Mouse (Mus musculus) myocyte (in vitro differentiated cells): Measurements from ENCODE around the gene Aff1. TPM values are rescaled to one million over a fixed set of nuclear protein-coding genes. Genes with fewer than 3 reads are reported as not detected.

Experiments
- H3K27me3 ChIP-seq: one replicate; pipeline ENCODE4 v1.6.1; 2011; ENCODE audit not compliant: control insufficient read depth, insufficient read depth, insufficient read length
- H3K36me3 ChIP-seq: one replicate; pipeline ENCODE4 v1.6.1; 2011; ENCODE audit not compliant: control insufficient read depth, insufficient read depth
- H3K4me2 ChIP-seq: one replicate; pipeline ENCODE4 v1.6.1; 2011; ENCODE audit warnings: low read depth, control low read depth
- H3K4me3 ChIP-seq: one replicate; pipeline ENCODE4 v1.5.1; 2011; ENCODE audit warnings: mild to moderate bottlenecking, control low read depth, moderate library complexity
- H3K79me2 ChIP-seq: one replicate; pipeline ENCODE4 v1.6.1; 2011; ENCODE audit not compliant: control insufficient read depth, insufficient read depth
- H3ac ChIP-seq: one replicate; pipeline ENCODE4 v1.6.1; 2011; ENCODE audit not compliant: control insufficient read depth, insufficient read length
- CEBPB ChIP-seq: IDR thresholded peaks from 2 replicates; pipeline ENCODE4 v1.6.1; 2011; ENCODE audit warnings: mild to moderate bottlenecking, moderate library complexity; ENCODE audit not compliant: poor library complexity, insufficient read depth, severe bottlenecking
- E2F4 ChIP-seq: IDR thresholded peaks from one replicate; pipeline ENCODE4 v1.6.1; 2011; ENCODE audit warnings: mild to moderate bottlenecking, control low read depth, moderate library complexity; ENCODE audit not compliant: insufficient read depth
- MAX ChIP-seq: IDR thresholded peaks from one replicate; pipeline ENCODE4 v1.6.1; 2011; ENCODE audit warnings: low read depth, mild to moderate bottlenecking, control low read depth
- MYOD1 ChIP-seq, 3 experiments: IDR thresholded peaks; one replicate each; pipeline ENCODE4 v1.6.1; 2011; ENCODE audit warnings: control low read depth in 2 of 3, low read depth in 2 of 3, mild to moderate bottlenecking in 2 of 3, moderate library complexity in 1 of 3; ENCODE audit not compliant: insufficient read length in 2 of 3, control insufficient read depth in 1 of 3
- MYOG ChIP-seq, 3 experiments: IDR thresholded peaks; one replicate each; pipeline ENCODE4 v1.6.1; 2011; ENCODE audit warnings: control low read depth in 2 of 3, low read depth in 2 of 3, mild to moderate bottlenecking in 2 of 3; ENCODE audit not compliant: insufficient read length in 2 of 3, control insufficient read depth in 1 of 3, insufficient read depth in 1 of 3
- POLR2A ChIP-seq: IDR thresholded peaks from one replicate; pipeline ENCODE4 v1.6.1; 2011; ENCODE audit warnings: low read depth, mild to moderate bottlenecking, control low read depth, moderate library complexity; ENCODE audit not compliant: insufficient read length
- POLR2AphosphoS2 ChIP-seq: IDR thresholded peaks from one replicate; pipeline ENCODE4 v1.6.1; 2011; ENCODE audit warnings: low read depth, control low read depth; ENCODE audit not compliant: insufficient read length
- REST ChIP-seq: IDR thresholded peaks from one replicate; pipeline ENCODE4 v1.6.1; 2011; ENCODE audit warnings: mild to moderate bottlenecking, control low read depth, moderate library complexity; ENCODE audit not compliant: insufficient read depth, insufficient read length
- SRF ChIP-seq: IDR thresholded peaks from one replicate; pipeline ENCODE4 v1.6.1; 2011; ENCODE audit warnings: low read depth; ENCODE audit not compliant: control insufficient read depth, insufficient read length
- TCF12 ChIP-seq: IDR thresholded peaks from one replicate; pipeline ENCODE4 v1.6.1; 2011; ENCODE audit warnings: mild to moderate bottlenecking, control low read depth; ENCODE audit not compliant: poor library complexity, insufficient read depth, severe bottlenecking
- TCF3 ChIP-seq: IDR thresholded peaks from one replicate; pipeline ENCODE4 v1.6.1; 2011; ENCODE audit warnings: low read depth, control low read depth; ENCODE audit not compliant: insufficient read length
- USF1 ChIP-seq: IDR thresholded peaks from one replicate; pipeline ENCODE4 v1.6.1; 2011; ENCODE audit warnings: low read depth, mild to moderate bottlenecking, control low read depth, moderate library complexity
- polyA plus RNA-seq: library from polyadenylated mRNA; unstranded; fragments of >200 nt; fragmentation: generic; extraction: Trizol; gene quantifications from one replicate; pipeline ENCODE4 v1.2.1, GENCODE M21; 2012; ENCODE audit warnings: missing spikeins

Aff1 gene
- polyA plus RNA-seq, 1 experiment, result 16.4 TPM

- Histone ChIP-seq H3ac (no peak overlapping the region), H3K36me3 (peaks cover 5% of the 10 kb centered on the region), H3K4me2 (no peak overlapping the region)
These were observed 111.2 kb downstream of the Aff1 start for GRCm38 (mm10) chr5:103803386-103803785.

GRCm38 (mm10) chr5:103803927-103804590 lies 111.9 kb downstream of the Aff1 start:
- peak overlapping the region; percentile 44 for H3K4me2 ChIP-seq

More at GRCm38 (mm10) chr5:103803386-103803785, 111.2 kb downstream of the Aff1 start:
- TF ChIP-seq E2F4 (no peak), SRF (no peak), REST (no peak), USF1 (no peak), MAX (no peak), MYOG (IDR thresholded peaks at IDR 0.05; ENCODE audit: control insufficient read depth in 1 of 3, insufficient read depth in 1 of 3, insufficient read length in 2 of 3, low read depth in 2 of 3) (no peak), TCF12 (no peak), POLR2A (no peak), CEBPB (no peak), MYOD1 (IDR thresholded peaks at IDR 0.05; ENCODE audit: control insufficient read depth in 1 of 3, insufficient read length in 2 of 3, low read depth in 2 of 3) (no peak)
- H3K79me2 ChIP-seq, result peaks cover 94% of the 10 kb centered on the region
- no peak overlapping the region for H3K4me3 ChIP-seq
- H3K27me3 ChIP-seq, result no peaks in the 10 kb centered on the region

GRCm38 (mm10) chr5:103806851-103807578 lies 114.8 kb downstream of the Aff1 start:
- peaks cover 76% of the 10 kb centered on the region for H3K79me2 ChIP-seq
- H3K27me3 ChIP-seq, result no peaks in the 10 kb centered on the region
- H3K4me2 ChIP-seq, result no peak overlapping the region
- peaks cover 4% of the 10 kb centered on the region for H3K36me3 ChIP-seq
- H3K4me3 ChIP-seq, result no peak overlapping the region
- no peak for TF ChIP-seq SRF
- TF ChIP-seq REST, result no peak
- no peak for TF ChIP-seq MAX
- TF ChIP-seq TCF12, result no peak
- no peak for TF ChIP-seq TCF3
- TF ChIP-seq MYOD1 (IDR thresholded peaks at IDR 0.05; ENCODE audit: control insufficient read depth in 1 of 3, insufficient read length in 2 of 3, low read depth in 2 of 3), result no peak
- TF ChIP-seq POLR2A, result no peak
- TF ChIP-seq E2F4, result no peak
- TF ChIP-seq MYOG (IDR thresholded peaks at IDR 0.05; ENCODE audit: control insufficient read depth in 1 of 3, insufficient read depth in 1 of 3, insufficient read length in 2 of 3, low read depth in 2 of 3), result no peak
- no peak for TF ChIP-seq POLR2AphosphoS2
- no peak for TF ChIP-seq USF1
- no peak overlapping the region for H3ac ChIP-seq

More at GRCm38 (mm10) chr5:103803927-103804590, 111.9 kb downstream of the Aff1 start:
- no peak for TF ChIP-seq TCF12
- no peak for TF ChIP-seq SRF
- no peak for TF ChIP-seq E2F4
- TF ChIP-seq TCF3, result no peak
- TF ChIP-seq MYOD1 (IDR thresholded peaks at IDR 0.05; ENCODE audit: control insufficient read depth in 1 of 3, insufficient read length in 2 of 3, low read depth in 2 of 3), result no peak
- peaks cover 94% of the 10 kb centered on the region for H3K79me2 ChIP-seq
- no peak overlapping the region for H3ac ChIP-seq
- no peaks in the 10 kb centered on the region for H3K27me3 ChIP-seq
- no peak overlapping the region for H3K4me3 ChIP-seq
- peaks cover 5% of the 10 kb centered on the region for H3K36me3 ChIP-seq

- Histone ChIP-seq H3ac (no peak overlapping the region), H3K36me3 (peaks cover 4% of the 10 kb centered on the region), H3K4me2 (no peak overlapping the region), H3K79me2 (peaks cover 69% of the 10 kb centered on the region), H3K27me3 (no peaks in the 10 kb centered on the region), H3K4me3 (no peak overlapping the region)
- TF ChIP-seq E2F4 (no peak), REST (no peak), SRF (no peak), CEBPB (no peak), MAX (no peak)
These were observed 115.6 kb downstream of the Aff1 start for GRCm38 (mm10) chr5:103807637-103808312.
